In genomic region chr8:66339551-66339950, GRCm38 (mm10) we compare ENCODE assay signal across 19 mouse cellular contexts.
"Had no signal": no experiment of that assay in that cellular context is flagged by ENCODE, and none has a peak within 500 bp of the region (broad histone marks: within the 10 kb centered on the region; RNA-seq: fewer than 3 reads in every experiment).

No protein-coding gene starts in this region.

- H3K4me1 ChIP-seq: limb, embryonic 10.5 days; limb, embryonic 13.5 days; liver, embryonic 12.5 days; liver, embryonic 15.5 days had no signal

- DNase-seq: kidney, adult 2 months; kidney, postnatal 25 days; liver; lung, adult 18-20 months; lung, postnatal 14 days; midbrain, embryonic 14.5 days; right cerebral cortex, adult 18-20 months; right cerebral cortex, postnatal 14 days; thymus, adult 2 months; thymus, postnatal 14 days; thymus, postnatal 4 days had no signal

- H3K27ac ChIP-seq: kidney, postnatal 0 days; limb, embryonic 10.5 days; limb, embryonic 13.5 days; liver, embryonic 12.5 days; liver, embryonic 15.5 days; stomach, postnatal 0 days had no signal

- H3K27me3 ChIP-seq: limb, embryonic 13.5 days; liver, embryonic 12.5 days; liver, embryonic 15.5 days had no signal

- H3K9ac ChIP-seq: limb, embryonic 13.5 days; liver, embryonic 12.5 days; liver, embryonic 15.5 days had no signal

- H3K9me3 ChIP-seq: limb, embryonic 10.5 days; limb, embryonic 13.5 days; liver, embryonic 12.5 days; liver, embryonic 15.5 days had no signal

- H3K4me3 ChIP-seq: limb, embryonic 10.5 days; limb, embryonic 13.5 days; liver, embryonic 12.5 days; liver, embryonic 15.5 days had no signal

- H3K4me2 ChIP-seq: limb, embryonic 13.5 days; liver, embryonic 12.5 days; liver, embryonic 15.5 days; midbrain, embryonic 11.5 days had no signal

- H3K36me3 ChIP-seq: limb, embryonic 10.5 days; limb, embryonic 13.5 days; liver, embryonic 12.5 days; liver, embryonic 15.5 days had no signal

- ATAC-seq: intestine, postnatal 0 days; liver, embryonic 12.5 days had no signal
